Mouse (Mus musculus): ENCODE data around the gene Slc6a8. TPM values are rescaled to one million over a fixed set of nuclear protein-coding genes. Genes with fewer than 3 reads are reported as not detected.
A peak's percentile ranks its signal among the peaks of the same experiment; 100 is the strongest.

Slc6a8 gene
- polyA plus RNA-seq, 1 experiment from 2014 or later: 8.0 TPM

GRCm38 (mm10) chrX:73658936-73659574, 13.9 kb upstream of the Slc6a8 start:
- H3K4me1 ChIP-seq: peaks cover 15% of the 10 kb centered on the region
- H3K4me2 ChIP-seq: peak overlapping the region; percentile 75
- H3K4me3 ChIP-seq (replicated peaks): peak overlapping the region; percentile 50
- 0 out of 2 replicates have a peak overlapping the region, but pooled peaks have one; percentile 59 for H3K9ac ChIP-seq
- peak; percentile 13; the same call in 1 of the 2 replicates for ATAC-seq (ENCODE audit: low FRiP score)
- H3K36me3 ChIP-seq (replicated peaks): no peaks in the 10 kb centered on the region
- 64% methylated on average over 13 of the region's 13 CpGs for WGBS
- no peaks in the 10 kb centered on the region for H3K9me3 ChIP-seq
- no peaks in the 10 kb centered on the region for H3K27me3 ChIP-seq
- no peak overlapping the region for H3K27ac ChIP-seq

GRCm38 (mm10) chrX:73659575-73660283, 13.2 kb upstream of the Slc6a8 start, which contains the start of gene Pnck:
Gene Pnck (minus strand): TSS chrX:73660117.
- Histone ChIP-seq H3K27ac (no peak within 1 kb of the TSS), H3K4me1 (peaks cover 15% of the 10 kb centered on the region), H3K9ac (peak within 1 kb of the TSS; percentile 59)

GRCm38 (mm10) chrX:73660284-73660665, 12.7 kb upstream of the Slc6a8 start:
- H3K9me3 ChIP-seq: no peaks in the 10 kb centered on the region
- no peak for ATAC-seq (ENCODE audit: low FRiP score)
- H3K4me2 ChIP-seq: peak overlapping the region; percentile 75
- no peaks in the 10 kb centered on the region for H3K36me3 ChIP-seq (replicated peaks)
- no peak overlapping the region for H3K27ac ChIP-seq
- 65% methylated on average over 3 of the region's 3 CpGs for WGBS
- no peaks in the 10 kb centered on the region for H3K27me3 ChIP-seq
- H3K9ac ChIP-seq: peak overlapping the region; percentile 59; the same call in 1 of the 2 replicates
- H3K4me1 ChIP-seq: peaks cover 15% of the 10 kb centered on the region
- H3K4me3 ChIP-seq (replicated peaks): peak overlapping the region; percentile 50

More at GRCm38 (mm10) chrX:73659575-73660283, 13.2 kb upstream of the Slc6a8 start, which contains the start of gene Pnck:
- Histone ChIP-seq H3K27me3 (no peaks in the 10 kb centered on the region), H3K36me3 (replicated peaks) (no peaks in the 10 kb centered on the region), H3K9me3 (no peaks in the 10 kb centered on the region), H3K4me2 (peak within 1 kb of the TSS; percentile 75), H3K4me3 (replicated peaks) (peak within 1 kb of the TSS; percentile 50)
- ATAC-seq (ENCODE audit: low FRiP score): peak; percentile 77
- 28% methylated on average over 46 of the region's 57 CpGs for WGBS

- H3K4me2 ChIP-seq: no peak overlapping the region
- H3K27ac ChIP-seq: no peak overlapping the region
- H3K36me3 ChIP-seq (replicated peaks): no peaks in the 10 kb centered on the region
- ATAC-seq (ENCODE audit: low FRiP score): no peak
- H3K9me3 ChIP-seq: no peaks in the 10 kb centered on the region
- H3K4me1 ChIP-seq: peaks cover 15% of the 10 kb centered on the region
- H3K9ac ChIP-seq: no peak overlapping the region
- no peaks in the 10 kb centered on the region for H3K27me3 ChIP-seq
- no peak overlapping the region for H3K4me3 ChIP-seq (replicated peaks)
Observed at GRCm38 (mm10) chrX:73663143-73663542, 9.8 kb upstream of the Slc6a8 start.

- no peaks in the 10 kb centered on the region for H3K9me3 ChIP-seq
- peaks cover 17% of the 10 kb centered on the region for H3K4me1 ChIP-seq
- H3K27me3 ChIP-seq: no peaks in the 10 kb centered on the region
- peak; percentile 54; the same call in 1 of the 2 replicates for ATAC-seq (ENCODE audit: low FRiP score)
- H3K4me3 ChIP-seq (replicated peaks): no peak overlapping the region
- peaks cover 5% of the 10 kb centered on the region; the same call in 1 of the 2 replicates for H3K36me3 ChIP-seq (replicated peaks)
- no peak overlapping the region for H3K9ac ChIP-seq
- 57% methylated on average over 4 of the region's 4 CpGs for WGBS
- H3K4me2 ChIP-seq: no peak overlapping the region; the same call in 1 of the 2 replicates
- no peak overlapping the region for H3K27ac ChIP-seq
Observed at GRCm38 (mm10) chrX:73672031-73672431, 919 bp upstream of the Slc6a8 start.

- no peaks in the 10 kb centered on the region for H3K9me3 ChIP-seq
- peak; percentile 13; the same call in 1 of the 2 replicates for ATAC-seq (ENCODE audit: low FRiP score)
- peak overlapping the region; percentile 63 for H3K4me2 ChIP-seq
- H3K27ac ChIP-seq: peak overlapping the region; percentile 77; the same call in 1 of the 2 replicates
- WGBS: 22% methylated on average over 36 of the region's 42 CpGs
- peak overlapping the region; percentile 63 for H3K4me3 ChIP-seq (replicated peaks)
- peak overlapping the region; percentile 79 for H3K9ac ChIP-seq
- peaks cover 14% of the 10 kb centered on the region for H3K36me3 ChIP-seq (replicated peaks)
- H3K27me3 ChIP-seq: no peaks in the 10 kb centered on the region
- peaks cover 17% of the 10 kb centered on the region for H3K4me1 ChIP-seq
Observed at GRCm38 (mm10) chrX:73673619-73673967, 643 bp downstream of the Slc6a8 start.

GRCm38 (mm10) chrX:73673968-73674661, 1.2 kb downstream of the Slc6a8 start:
- peak; percentile 59 for ATAC-seq (ENCODE audit: low FRiP score)
- Histone ChIP-seq H3K4me3 (replicated peaks) (peak overlapping the region; percentile 63), H3K4me2 (peak overlapping the region; percentile 63), H3K36me3 (replicated peaks) (peaks cover 16% of the 10 kb centered on the region), H3K4me1 (peaks cover 17% of the 10 kb centered on the region), H3K9me3 (no peaks in the 10 kb centered on the region), H3K27me3 (no peaks in the 10 kb centered on the region), H3K27ac (0 out of 2 replicates have a peak overlapping the region, but pooled peaks have one; percentile 46), H3K9ac (peak overlapping the region; percentile 79)
- WGBS: 20% methylated on average over 20 of the region's 20 CpGs

GRCm38 (mm10) chrX:73675231-73675630, 2.3 kb downstream of the Slc6a8 start:
- H3K36me3 ChIP-seq (replicated peaks): peaks cover 28% of the 10 kb centered on the region
- no peak for ATAC-seq (ENCODE audit: low FRiP score)
- peak overlapping the region; percentile 63 for H3K4me3 ChIP-seq (replicated peaks)
- H3K4me2 ChIP-seq: peak overlapping the region; percentile 63
- H3K9me3 ChIP-seq: no peaks in the 10 kb centered on the region
- peaks cover 17% of the 10 kb centered on the region for H3K4me1 ChIP-seq
- H3K27me3 ChIP-seq: no peaks in the 10 kb centered on the region
- no peak overlapping the region for H3K27ac ChIP-seq
- 71% methylated on average over 2 of the region's 2 CpGs for WGBS
- H3K9ac ChIP-seq: no peak overlapping the region

- no peaks in the 10 kb centered on the region for H3K27me3 ChIP-seq
- peaks cover 17% of the 10 kb centered on the region for H3K4me1 ChIP-seq
- H3K4me3 ChIP-seq (replicated peaks): no peak overlapping the region
- no peak overlapping the region for H3K4me2 ChIP-seq
- WGBS: 97% methylated on average over 4 of the region's 4 CpGs
- peaks cover 40% of the 10 kb centered on the region for H3K36me3 ChIP-seq (replicated peaks)
- H3K9me3 ChIP-seq: no peaks in the 10 kb centered on the region
- H3K9ac ChIP-seq: no peak overlapping the region
- ATAC-seq (ENCODE audit: low FRiP score): no peak
- H3K27ac ChIP-seq: no peak overlapping the region
Observed at GRCm38 (mm10) chrX:73676668-73677067, 3.7 kb downstream of the Slc6a8 start.

GRCm38 (mm10) chrX:73684156-73684555, 11.2 kb downstream of the Slc6a8 start:
- H3K27ac ChIP-seq: no peak overlapping the region
- WGBS: 90% methylated on average over 2 of the region's 2 CpGs
- no peak overlapping the region for H3K4me3 ChIP-seq (replicated peaks)
- no peaks in the 10 kb centered on the region for H3K9me3 ChIP-seq
- no peak overlapping the region for H3K9ac ChIP-seq
- no peak for ATAC-seq (ENCODE audit: low FRiP score)
- H3K27me3 ChIP-seq: no peaks in the 10 kb centered on the region
- H3K36me3 ChIP-seq (replicated peaks): peaks cover 43% of the 10 kb centered on the region
- no peak overlapping the region for H3K4me2 ChIP-seq
- no peaks in the 10 kb centered on the region for H3K4me1 ChIP-seq

GRCm38 (mm10) chrX:73684978-73685377, 12.0 kb downstream of the Slc6a8 start:
- Histone ChIP-seq H3K4me2 (no peak overlapping the region), H3K4me1 (no peaks in the 10 kb centered on the region), H3K36me3 (replicated peaks) (peaks cover 35% of the 10 kb centered on the region), H3K9me3 (no peaks in the 10 kb centered on the region), H3K27ac (no peak overlapping the region), H3K27me3 (no peaks in the 10 kb centered on the region), H3K9ac (no peak overlapping the region), H3K4me3 (replicated peaks) (no peak overlapping the region)
- ATAC-seq (ENCODE audit: low FRiP score): no peak

GRCm38 (mm10) chrX:73685629-73686028, 12.7 kb downstream of the Slc6a8 start:
- Histone ChIP-seq H3K27me3 (no peaks in the 10 kb centered on the region), H3K27ac (no peak overlapping the region), H3K4me2 (no peak overlapping the region), H3K9ac (no peak overlapping the region), H3K36me3 (replicated peaks) (peaks cover 30% of the 10 kb centered on the region), H3K4me3 (replicated peaks) (no peak overlapping the region), H3K4me1 (no peaks in the 10 kb centered on the region), H3K9me3 (no peaks in the 10 kb centered on the region)
- WGBS: 87% methylated on average over 3 of the region's 3 CpGs
- ATAC-seq (ENCODE audit: low FRiP score): no peak
